Mouse (Mus musculus) spleen, adult 2 months (tissue): ENCODE results near the gene Washc4. TPM values are rescaled to one million over a fixed set of nuclear protein-coding genes. Genes with fewer than 3 reads are reported as not detected.

ENCODE experiments used
- DNase-seq, 2 experiments: peaks; one replicate each; pipeline versions ENCODE4 v3.0.0 to v3.0.0-alpha.2; 2012 to 2021; ENCODE audit warnings: low spot score in 2 of 2, low read depth in 1 of 2
- H3K27ac ChIP-seq: fragments of 200-500 bp; 2 replicates; pipeline ENCODE4 v1.5.1; 2012; ENCODE audit warnings: low read length, inconsistent platforms; ENCODE audit not compliant: insufficient read depth
- H3K27me3 ChIP-seq: fragments of 200-500 bp; 2 replicates; pipeline ENCODE4 v1.6.1; 2012; ENCODE audit warnings: mild to moderate bottlenecking, moderate library complexity, low read length, inconsistent platforms; ENCODE audit not compliant: control insufficient read depth, insufficient read depth
- H3K36me3 ChIP-seq: fragments of 200-500 bp; 2 replicates; pipeline ENCODE4 v1.6.1; 2012; ENCODE audit warnings: mild to moderate bottlenecking, low read length, inconsistent platforms; ENCODE audit not compliant: control insufficient read depth, insufficient read depth
- H3K4me1 ChIP-seq: fragments of 200-500 bp; 2 replicates; pipeline ENCODE4 v1.6.1; 2011; ENCODE audit warnings: inconsistent platforms; ENCODE audit not compliant: control insufficient read depth, insufficient read depth, insufficient read length
- H3K4me3 ChIP-seq: fragments of 200-500 bp; 2 replicates; pipeline ENCODE4 v1.5.1; 2011; ENCODE audit warnings: mild to moderate bottlenecking, inconsistent platforms; ENCODE audit not compliant: insufficient read depth, insufficient read length; ENCODE audit errors: extremely low read depth
- CTCF ChIP-seq: fragments of 200-500 bp; IDR thresholded peaks from 2 replicates; pipeline ENCODE4 v1.5.1; 2011; ENCODE audit warnings: mild to moderate bottlenecking, inconsistent platforms; ENCODE audit not compliant: insufficient read depth, insufficient read length, insufficient replicate concordance; ENCODE audit errors: extremely low read depth
- POLR2A ChIP-seq: fragments of 200-500 bp; IDR thresholded peaks from 2 replicates; pipeline ENCODE4 v1.6.1; 2011; ENCODE audit warnings: low read depth, low read length, inconsistent platforms
- WGBS: fragments of 180-500 bp; shearing (Covaris S2); methylation state at CpG from one replicate; pipeline ENCODE4 v1.1.7; 2018; 5-methylcytosine and 5-hydroxymethylcytosine counted together
- polyA plus RNA-seq: library from polyadenylated mRNA; depleted of rRNA; stranded (reverse); fragments of >200 nt; gene quantifications from 2 replicates; pipeline ENCODE4 v1.2.3, GENCODE M21; 2012

The Washc4 gene
- polyA plus RNA-seq, 1 experiment = 2.6 TPM

GRCm38 (mm10) chr10:83610518-83610917 lies 67.0 kb downstream of the Washc4 start:
- TF ChIP-seq CTCF (no peak), POLR2A (no peak)
- 92% methylated on average over 7 of the region's 7 CpGs for WGBS
- H3K4me1 ChIP-seq = no peaks in the 10 kb centered on the region
- no peak overlapping the region for H3K27ac ChIP-seq
- H3K27me3 ChIP-seq = no peaks in the 10 kb centered on the region
- H3K4me3 ChIP-seq = no peak overlapping the region
- peaks cover 12% of the 10 kb centered on the region for H3K36me3 ChIP-seq
- DNase-seq = peak in 1 of 2 experiments; percentile 0

GRCm38 (mm10) chr10:83611863-83612262 lies 68.3 kb downstream of the Washc4 start:
- no peak for DNase-seq
- Histone ChIP-seq H3K36me3 (peaks cover 12% of the 10 kb centered on the region), H3K4me3 (no peak overlapping the region), H3K27ac (no peak overlapping the region), H3K27me3 (no peaks in the 10 kb centered on the region), H3K4me1 (no peaks in the 10 kb centered on the region)
- WGBS = 93% methylated on average over 5 of the region's 5 CpGs
- TF ChIP-seq POLR2A = no peak
- no peak for TF ChIP-seq CTCF

- H3K4me1 ChIP-seq = no peaks in the 10 kb centered on the region
- H3K27ac ChIP-seq = no peak overlapping the region
- 92% methylated on average over 14 of the region's 14 CpGs for WGBS
- no peak for DNase-seq
- peaks cover 11% of the 10 kb centered on the region for H3K36me3 ChIP-seq
- no peak overlapping the region for H3K4me3 ChIP-seq
- TF ChIP-seq CTCF (no peak), POLR2A (no peak)
- H3K27me3 ChIP-seq = no peaks in the 10 kb centered on the region
Measured at GRCm38 (mm10) chr10:83612648-83613215, 69.2 kb downstream of the Washc4 start.

DNA sequence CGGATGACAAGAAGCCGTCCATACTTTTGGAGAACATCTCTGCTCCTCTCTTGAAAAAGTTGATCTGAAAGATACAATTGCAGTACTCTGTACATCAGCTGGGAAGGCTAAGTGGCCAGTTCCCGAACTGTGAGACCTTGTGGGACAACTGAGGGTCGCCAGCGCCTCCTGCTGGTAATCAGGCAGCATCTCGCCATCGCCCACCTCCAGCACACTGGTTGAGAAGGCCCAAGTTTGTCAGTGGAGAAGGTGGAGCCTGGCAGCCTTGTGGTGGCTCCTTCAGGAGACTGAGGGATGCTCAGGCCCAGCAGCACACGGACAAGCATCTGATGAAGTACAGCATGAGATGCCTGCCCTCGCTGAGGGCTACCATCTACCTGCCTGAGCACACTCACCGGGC lies 73.8 kb downstream of the Washc4 start:
- DNase-seq = peak in 1 of 2 experiments; percentile 11
- Histone ChIP-seq H3K36me3 (peaks cover 6% of the 10 kb centered on the region; the same call in 1 of the 2 replicates), H3K27me3 (no peaks in the 10 kb centered on the region), H3K27ac (no peak overlapping the region), H3K4me1 (no peaks in the 10 kb centered on the region), H3K4me3 (no peak overlapping the region)
- TF ChIP-seq CTCF (peak; percentile 49; the same call in 1 of the 2 replicates), POLR2A (no peak)
- WGBS = 82% methylated on average over 10 of the region's 10 CpGs

DNA sequence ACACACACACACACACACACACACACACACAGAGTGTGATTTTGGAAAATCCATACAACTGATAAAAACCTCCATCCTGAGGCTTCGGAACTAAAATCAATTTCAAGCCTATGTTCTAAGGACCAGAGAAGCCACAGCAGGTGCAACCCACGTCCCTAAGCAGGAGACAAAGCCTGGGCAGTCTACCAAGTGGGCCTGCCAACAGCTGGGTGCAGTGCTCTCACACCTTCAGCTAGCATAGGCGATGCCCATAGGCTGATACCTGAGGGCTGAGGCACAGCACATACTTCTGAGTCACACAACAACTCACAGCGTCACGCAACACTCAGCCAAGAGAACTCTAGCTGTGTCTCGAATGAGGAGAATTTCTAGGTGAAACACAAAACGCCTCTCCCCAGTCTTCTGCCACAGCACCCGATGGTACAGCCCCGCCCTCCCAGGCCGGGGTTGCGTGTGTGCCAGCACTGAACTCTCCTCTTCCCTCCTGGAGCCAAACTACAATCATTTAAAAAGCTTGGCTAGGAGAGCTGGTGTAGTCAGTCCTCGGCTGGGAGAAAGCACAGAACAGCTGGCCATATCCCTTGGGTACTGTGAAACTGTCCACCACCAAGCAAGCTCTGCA lies 75.4 kb downstream of the Washc4 start:
- 92% methylated on average over 12 of the region's 12 CpGs for WGBS

GRCm38 (mm10) chr10:83620350-83621055 lies 77.0 kb downstream of the Washc4 start:
- Histone ChIP-seq H3K4me1 (no peaks in the 10 kb centered on the region), H3K36me3 (peaks cover 11% of the 10 kb centered on the region; the same call in 1 of the 2 replicates), H3K27ac (no peak overlapping the region), H3K27me3 (no peaks in the 10 kb centered on the region), H3K4me3 (no peak overlapping the region)
- DNase-seq = no peak
- TF ChIP-seq POLR2A (no peak), CTCF (no peak)
- 95% methylated on average over 24 of the region's 24 CpGs for WGBS

More for the DNA sequence above, 75.4 kb downstream of the Washc4 start:
- Histone ChIP-seq H3K4me1 (no peaks in the 10 kb centered on the region), H3K4me3 (no peak overlapping the region), H3K36me3 (peaks cover 6% of the 10 kb centered on the region; the same call in 1 of the 2 replicates), H3K27ac (no peak overlapping the region), H3K27me3 (no peaks in the 10 kb centered on the region)
- no peak for TF ChIP-seq POLR2A
- TF ChIP-seq CTCF = no peak
- DNase-seq = no peak

GRCm38 (mm10) chr10:83624065-83624464 lies 80.5 kb downstream of the Washc4 start:
- WGBS = 91% methylated on average over 8 of the region's 8 CpGs
- Histone ChIP-seq H3K4me1 (no peaks in the 10 kb centered on the region), H3K27ac (no peak overlapping the region), H3K27me3 (no peaks in the 10 kb centered on the region), H3K4me3 (no peak overlapping the region), H3K36me3 (peaks cover 11% of the 10 kb centered on the region; the same call in 1 of the 2 replicates)
- no peak for DNase-seq
- TF ChIP-seq POLR2A (no peak), CTCF (no peak)
